Comparison of ENCODE assay signal across 9 mouse cellular contexts in the genomic region with DNA sequence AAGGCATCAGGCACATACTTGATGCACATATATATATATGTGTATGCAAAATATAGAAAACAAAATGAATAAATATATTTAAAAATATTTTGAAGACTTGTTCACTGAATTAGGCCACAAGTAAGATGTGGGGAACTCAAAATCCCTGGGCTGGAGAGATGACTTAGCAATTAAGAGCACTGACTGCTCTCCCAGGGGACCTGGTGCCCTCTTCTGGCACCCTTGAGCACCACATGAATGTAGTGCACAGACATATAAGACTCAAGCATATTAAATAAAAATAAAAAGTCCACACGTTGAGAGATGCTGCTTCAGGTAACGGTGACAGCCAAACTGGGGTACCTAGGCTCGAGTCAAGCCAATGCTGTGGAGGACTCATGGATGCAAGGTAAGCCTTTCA. TPM values are rescaled to one million over a fixed set of nuclear protein-coding genes. Genes with fewer than 3 reads are reported as not detected.
A peak's percentile ranks its signal among the peaks of the same experiment; 100 is the strongest.
DNase-seq lines count a peak whose midpoint lies in the region; ATAC-seq and TF ChIP-seq lines count a peak whose summit lies in the region.
"Had no signal": no experiment of that assay in that cellular context is flagged by ENCODE, and none has a peak within 500 bp of the region (broad histone marks: within the 10 kb centered on the region; RNA-seq: fewer than 3 reads in every experiment).

No protein-coding gene starts in this region.

- no peak overlapping the region for H3K27ac ChIP-seq in cerebellum, adult 2 months (ENCODE audit: insufficient read depth, low read length)
- H3K27ac ChIP-seq in midbrain, postnatal 0 days (ENCODE audit: low read depth, low read length) = no peak overlapping the region
- no peak overlapping the region for H3K27ac ChIP-seq in midbrain, embryonic 11.5 days (ENCODE audit: low read depth, low read length)
- H3K27ac ChIP-seq: heart, embryonic 15.5 days had no signal

- H3K4me2 ChIP-seq in midbrain, postnatal 0 days (ENCODE audit: low read depth, low read length, poor library complexity, severe bottlenecking) = no peak overlapping the region
- no peak overlapping the region for H3K4me2 ChIP-seq in midbrain, embryonic 11.5 days
- H3K4me2 ChIP-seq: heart, embryonic 15.5 days had no signal

- no peak overlapping the region for H3K4me3 ChIP-seq in cerebellum, adult 2 months (replicated peaks; ENCODE audit: insufficient read depth, low read depth, low read length)
- H3K4me3 ChIP-seq in midbrain, postnatal 0 days (ENCODE audit: low read depth, low read length) = no peak overlapping the region
- H3K4me3 ChIP-seq in midbrain, embryonic 11.5 days (ENCODE audit: low read depth, low read length) = no peak overlapping the region
- H3K4me3 ChIP-seq: heart, embryonic 15.5 days had no signal

- WGBS in cerebellum, adult 2 months = 57% methylated on average over 3 of the region's 3 CpGs
- 61% methylated on average over 3 of the region's 3 CpGs for WGBS in midbrain, postnatal 0 days
- WGBS in midbrain, embryonic 11.5 days = 66% methylated on average over 3 of the region's 3 CpGs

- ATAC-seq in midbrain, postnatal 0 days (ENCODE audit: low FRiP score) = no peak
- ATAC-seq in midbrain, embryonic 11.5 days (ENCODE audit: low FRiP score) = no peak

- H3K9ac ChIP-seq in midbrain, postnatal 0 days (replicated peaks; ENCODE audit: low read length, poor library complexity, severe bottlenecking) = no peak overlapping the region
- H3K9ac ChIP-seq in midbrain, embryonic 11.5 days (ENCODE audit: low read length) = no peak overlapping the region
- H3K9ac ChIP-seq: heart, embryonic 15.5 days had no signal

- no peak for TF ChIP-seq POLR2A in cerebellum, adult 2 months (IDR thresholded peaks at IDR 0.05; ENCODE audit: borderline replicate concordance, insufficient read depth, low read length)

- H3K4me1 ChIP-seq in cerebellum, adult 2 months (ENCODE audit: control insufficient read depth, insufficient read depth, low read length) = no peaks in the 10 kb centered on the region
- peaks cover 4% of the 10 kb centered on the region; the same call in 1 of the 2 replicates for H3K4me1 ChIP-seq in midbrain, postnatal 0 days (ENCODE audit: insufficient read depth, low read length)
- H3K4me1 ChIP-seq in midbrain, embryonic 11.5 days (ENCODE audit: control insufficient read depth, insufficient read depth, low read length) = peaks cover 5% of the 10 kb centered on the region

- TF ChIP-seq CTCF in cerebellum, adult 2 months (IDR thresholded peaks at IDR 0.05; ENCODE audit: borderline replicate concordance, insufficient read depth, low read depth, low read length) = peak; percentile 55; the same call in 1 of the 2 replicates
- peak; percentile 63 for TF ChIP-seq CTCF in midbrain, postnatal 0 days (IDR thresholded peaks at IDR 0.05)

- H3K9me3 ChIP-seq in midbrain, postnatal 0 days (ENCODE audit: low read length) = no peaks in the 10 kb centered on the region
- no peaks in the 10 kb centered on the region for H3K9me3 ChIP-seq in midbrain, embryonic 11.5 days (ENCODE audit: control insufficient read depth, low read length)
- H3K9me3 ChIP-seq: heart, embryonic 15.5 days had no signal

- H3K27me3 ChIP-seq in cerebellum, adult 2 months (ENCODE audit: control insufficient read depth, insufficient read depth, low read length) = no peaks in the 10 kb centered on the region
- H3K27me3 ChIP-seq in midbrain, postnatal 0 days (ENCODE audit: insufficient read depth, low read length) = no peaks in the 10 kb centered on the region
- H3K27me3 ChIP-seq in midbrain, embryonic 11.5 days (ENCODE audit: control insufficient read depth, insufficient read depth, low read length) = no peaks in the 10 kb centered on the region
- H3K27me3 ChIP-seq: heart, embryonic 15.5 days had no signal

- DNase-seq in cerebellum, adult 2 months = peak in 1 of 2 experiments; percentile 18
- DNase-seq in cerebellum, postnatal 4 days (ENCODE audit: low spot score in 2 of 2) = no peak
- peak; percentile 64 for DNase-seq in midbrain, postnatal 0 days (ENCODE audit: low spot score)
- no peak for DNase-seq in midbrain, embryonic 11.5 days (ENCODE audit: low spot score, missing footprints)
- DNase-seq in embryo, embryonic 11 days = peak; percentile 20
- DNase-seq in lung, postnatal 36 days = peak; percentile 67
- no peak for DNase-seq in gastrocnemius, postnatal 36 days
- DNase-seq in left cerebral cortex, adult 18-20 months (ENCODE audit: low spot score in 2 of 2) = no peak

- no peaks in the 10 kb centered on the region for H3K36me3 ChIP-seq in midbrain, postnatal 0 days (ENCODE audit: insufficient read depth, low read length)
- no peaks in the 10 kb centered on the region; the same call in 1 of the 2 replicates for H3K36me3 ChIP-seq in midbrain, embryonic 11.5 days (ENCODE audit: control insufficient read depth, insufficient read depth, low read length)
- H3K36me3 ChIP-seq: heart, embryonic 15.5 days had no signal

- intact Hi-C loops in gastrocnemius, postnatal 36 days (cut with DNase I) = loop anchor here (5.0 kb wide), 1 partner anchor 239 kb away; no protein-coding TSS in a partner anchor

RNA-seq across cellular contexts. Expression of a gene that starts 2.4 kb away (rescaled TPM):
- polyA plus RNA-seq in cerebellum, adult 2 months (2012; rRNA removed) = 69.7 and 81.2 TPM in 2 replicates
- total RNA-seq in midbrain, postnatal 0 days (2014; rRNA removed) = 58.4 and 70.1 TPM in 2 replicates
- polyA plus RNA-seq in midbrain, postnatal 0 days (2015; fragmentation: Nextera tagmentation; extraction: Ambion mirVana) = 85.7 and 86.2 TPM in 2 replicates
- 158 and 162 TPM in 2 replicates for polyA plus RNA-seq in midbrain, embryonic 11.5 days (2014; fragmentation: Nextera tagmentation; extraction: Ambion mirVana)
- total RNA-seq in gastrocnemius, postnatal 36 days (2021) = 100 to 1,000 TPM; 170 to 198 TPM
- total RNA-seq in left cerebral cortex, adult 18-20 months (2021) = 10 to 100 TPM; 29.3 to 33.9 TPM

RNA-seq across cellular contexts. Expression of a gene that starts 31.7 kb away (rescaled TPM):
- 75.2 and 77.6 TPM in 2 replicates for polyA plus RNA-seq in cerebellum, adult 2 months (2012; rRNA removed)
- 83.9 and 89.3 TPM in 2 replicates for total RNA-seq in midbrain, postnatal 0 days (2014; rRNA removed)
- 68.4 and 70.7 TPM in 2 replicates for polyA plus RNA-seq in midbrain, postnatal 0 days (2015; fragmentation: Nextera tagmentation; extraction: Ambion mirVana)
- 22.3 and 26.8 TPM in 2 replicates for polyA plus RNA-seq in midbrain, embryonic 11.5 days (2014; fragmentation: Nextera tagmentation; extraction: Ambion mirVana)
- total RNA-seq in gastrocnemius, postnatal 36 days (2021) = 10 to 100 TPM; 11.8 to 17.8 TPM
- total RNA-seq in left cerebral cortex, adult 18-20 months (2021) = 10 to 100 TPM; 93.3 to 99.9 TPM

Comparison
In these comparisons a context has a peak if more than half of its experiments do, and no peak if none do; other contexts are left out.
1. DNase-seq: peak in midbrain, postnatal 0 days (single experiment), embryo, embryonic 11 days (single experiment) and lung, postnatal 36 days (single experiment); none in cerebellum, postnatal 4 days (0 of 2), midbrain, embryonic 11.5 days (single experiment), gastrocnemius, postnatal 36 days (0 of 2) and left cerebral cortex, adult 18-20 months (0 of 2).